Mouse (Mus musculus): ENCODE results near the gene Ttl.

Gene Ttl

DNA sequence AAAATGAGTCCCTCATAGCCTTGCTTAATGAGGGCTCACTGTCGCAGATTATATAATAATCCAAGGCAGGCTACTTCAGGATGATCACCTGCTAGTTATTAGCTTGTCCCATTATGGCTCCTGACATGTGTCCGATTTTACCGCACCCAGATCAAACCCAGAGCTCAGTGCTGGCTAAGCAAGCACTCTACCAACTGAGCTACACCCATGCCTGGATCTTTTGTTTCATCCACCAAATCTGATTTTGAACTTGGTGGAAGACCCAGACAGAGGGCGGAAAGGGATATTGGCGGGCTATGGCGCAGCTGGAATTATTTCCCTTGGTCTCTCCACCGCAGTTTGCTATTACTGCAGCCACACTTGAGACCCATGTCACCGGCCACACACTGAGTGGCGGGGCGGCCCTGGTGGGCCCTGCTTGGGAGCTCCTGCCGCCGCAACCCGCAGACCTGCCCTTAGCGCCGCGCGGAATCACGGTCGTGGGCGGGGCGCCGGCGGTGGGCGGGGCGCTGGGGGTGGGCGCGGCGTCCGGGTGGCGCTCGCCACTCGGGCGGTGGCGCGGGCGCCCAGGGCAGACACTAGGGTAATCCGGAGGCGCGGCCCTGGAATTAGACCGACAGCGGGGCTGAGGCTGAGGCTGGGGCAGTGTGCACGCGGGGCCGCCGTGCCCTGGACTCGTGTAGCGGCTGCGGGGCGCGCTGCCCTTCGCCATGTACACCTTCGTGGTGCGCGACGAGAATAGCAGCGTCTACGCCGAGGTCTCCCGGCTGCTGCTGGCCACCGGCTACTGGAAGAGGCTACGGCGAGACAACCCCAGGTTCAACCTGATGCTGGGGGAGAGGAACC is at the start of gene Ttl:
Gene Ttl (plus strand): TSS at position 506 of the 846 bp plus-strand sequence.
- DNase-seq (ENCODE audit: low spot score in 2 of 2), result peak; percentile 77 to 78

- no peak for DNase-seq (ENCODE audit: low spot score in 2 of 2)
These were observed 45.6 kb upstream of the Ttl start for GRCm38 (mm10) chr2:129020106-129020505.

GRCm38 (mm10) chr2:129024820-129025219 is 40.9 kb upstream of the Ttl start:
- DNase-seq (ENCODE audit: low spot score in 2 of 2), result no peak

- DNase-seq (ENCODE audit: low spot score in 2 of 2), result no peak
These were observed 30.4 kb upstream of the Ttl start for GRCm38 (mm10) chr2:129035381-129035780.

DNA sequence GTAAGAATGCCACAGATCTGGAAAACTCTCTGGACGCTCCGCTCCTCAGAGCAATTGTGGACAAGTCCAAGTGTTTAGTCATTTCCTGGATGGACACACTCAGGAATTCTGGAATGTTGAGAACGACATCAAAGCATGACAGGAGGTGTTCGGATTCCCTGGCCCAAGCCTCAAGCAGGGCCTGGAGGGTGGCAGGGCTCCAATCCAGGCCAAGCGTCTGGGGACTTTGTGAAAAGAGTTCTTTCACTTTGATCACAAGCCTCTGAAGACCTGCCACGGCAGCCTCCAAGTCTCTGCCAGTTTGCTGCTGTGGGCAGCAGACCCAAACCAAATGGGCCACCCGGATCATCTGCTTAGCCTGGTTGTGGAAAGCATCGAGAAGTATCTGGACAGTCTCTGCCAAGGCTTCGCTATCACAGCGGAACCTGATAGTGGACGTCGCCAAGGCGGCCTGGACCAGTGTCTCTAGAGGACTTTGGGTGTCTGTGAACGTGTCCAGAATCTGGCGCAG is 27.3 kb upstream of the Ttl start:
- DNase-seq (ENCODE audit: low spot score in 2 of 2), result no peak

GRCm38 (mm10) chr2:129038937-129039631 is 26.7 kb upstream of the Ttl start:
- DNase-seq (ENCODE audit: low spot score in 2 of 2), result no peak

DNA sequence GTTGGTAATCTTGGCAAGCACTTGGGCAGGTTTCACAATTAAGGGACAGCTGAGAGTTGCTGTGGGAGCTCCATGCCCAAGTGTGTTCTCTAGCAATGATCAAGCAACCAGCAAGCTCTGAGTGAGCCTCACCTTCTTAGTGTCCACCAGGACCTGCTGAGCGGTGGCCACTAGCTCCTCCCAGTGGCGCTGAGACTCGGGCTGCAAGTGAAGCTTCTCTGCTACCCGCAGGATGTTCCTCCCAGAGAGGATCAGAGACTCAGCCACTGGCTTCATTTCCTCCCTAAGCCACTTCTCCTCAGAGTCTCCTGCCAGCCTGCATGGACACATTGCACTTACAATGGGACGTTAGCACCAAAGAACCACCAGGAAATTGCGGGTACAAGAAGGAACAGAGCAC is 25.2 kb upstream of the Ttl start:
- DNase-seq (ENCODE audit: low spot score in 2 of 2), result no peak

GRCm38 (mm10) chr2:129046172-129046845 is 19.4 kb upstream of the Ttl start:
- peak; percentile 19 to 33 for DNase-seq (ENCODE audit: low spot score in 2 of 2)

- no peak for DNase-seq (ENCODE audit: low spot score in 2 of 2)
These were observed 18.9 kb upstream of the Ttl start for GRCm38 (mm10) chr2:129046846-129047196.

GRCm38 (mm10) chr2:129047811-129048210 is 17.9 kb upstream of the Ttl start, which contains the start of gene Vinac1:
Gene Vinac1, minus strand, starts transcription at chr2:129048172.
- DNase-seq (ENCODE audit: low spot score in 2 of 2), result no peak

GRCm38 (mm10) chr2:129052451-129052983 is 13.2 kb upstream of the Ttl start:
- no peak for DNase-seq (ENCODE audit: low spot score in 2 of 2)

DNA sequence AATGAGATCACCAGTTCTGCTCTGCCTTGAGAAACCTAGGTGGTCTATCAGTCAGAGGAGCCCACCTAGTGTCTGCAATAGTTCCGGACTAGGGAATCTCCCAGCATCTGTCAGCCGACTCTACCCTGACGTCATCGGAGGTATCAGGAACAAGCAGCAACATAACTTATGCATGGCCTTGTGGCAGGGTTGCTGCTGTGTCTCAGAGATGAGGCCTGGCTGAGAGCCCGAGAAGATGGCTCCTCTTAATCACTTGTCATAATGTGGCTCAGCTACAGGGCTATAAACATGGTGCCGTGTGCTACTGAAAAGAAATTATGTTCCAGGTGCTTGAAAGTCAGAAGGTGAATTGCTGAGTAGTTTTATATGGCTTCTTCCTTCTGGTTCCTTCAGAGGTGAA is 10.0 kb upstream of the Ttl start:
- no peak for DNase-seq (ENCODE audit: low spot score in 2 of 2)

GRCm38 (mm10) chr2:129056597-129056996 is 9.1 kb upstream of the Ttl start:
- no peak for DNase-seq (ENCODE audit: low spot score in 2 of 2)

GRCm38 (mm10) chr2:129057256-129057655 is 8.5 kb upstream of the Ttl start:
- no peak for DNase-seq (ENCODE audit: low spot score in 2 of 2)

GRCm38 (mm10) chr2:129057920-129058361 is 7.8 kb upstream of the Ttl start:
- no peak for DNase-seq (ENCODE audit: low spot score in 2 of 2)

DNA sequence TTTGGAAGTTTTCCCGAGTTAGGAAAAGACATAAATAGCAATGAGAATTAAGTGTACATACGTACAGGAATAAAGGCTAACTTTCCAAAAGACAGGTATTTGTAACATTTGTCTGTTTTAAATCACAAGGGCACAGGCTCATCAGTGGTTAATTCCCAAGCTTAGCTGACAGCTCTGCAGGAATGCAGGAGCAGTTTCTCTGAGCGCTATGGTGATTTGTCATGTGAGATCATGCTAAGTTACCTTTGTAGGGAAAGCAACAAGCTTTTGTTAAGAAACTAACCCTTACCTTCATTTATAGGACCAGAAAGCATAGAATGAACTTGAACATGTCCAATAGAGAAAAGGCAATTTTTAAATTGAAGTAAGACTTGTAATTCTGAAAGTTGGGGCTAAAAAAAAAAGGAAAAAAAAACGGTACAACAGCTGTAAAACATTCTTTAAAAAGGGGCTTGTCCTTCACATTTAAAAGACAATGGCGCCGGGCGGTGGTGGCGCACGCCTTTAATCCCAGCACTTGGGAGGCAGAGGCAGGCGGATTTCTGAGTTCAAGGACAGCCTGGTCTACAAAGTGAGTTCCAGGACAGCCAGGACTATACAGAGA is 4.2 kb upstream of the Ttl start:
- no peak for DNase-seq (ENCODE audit: low spot score in 2 of 2)

GRCm38 (mm10) chr2:129066326-129066725 is 584 bp downstream of the Ttl start:
- peak; percentile 30 to 46 for DNase-seq (ENCODE audit: low spot score in 2 of 2)

DNA sequence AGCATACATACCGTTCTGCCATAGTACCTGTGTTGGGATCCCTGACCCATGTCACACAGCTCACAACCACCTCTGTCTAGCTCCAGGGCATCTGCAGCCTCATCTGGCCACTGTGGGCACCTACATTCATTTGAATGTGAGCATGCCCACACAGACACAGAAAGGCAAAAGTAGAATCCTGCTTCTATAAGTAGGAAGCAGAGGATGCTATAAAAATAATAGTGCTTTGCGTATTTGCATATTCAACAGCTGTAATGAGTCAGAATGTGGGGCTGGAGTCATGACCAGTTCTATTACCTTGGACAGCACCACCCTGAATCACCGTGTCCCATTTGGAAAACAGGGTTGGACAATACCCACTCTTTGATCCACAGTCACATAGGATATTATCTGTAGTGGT is 4.6 kb downstream of the Ttl start:
- no peak for DNase-seq (ENCODE audit: low spot score in 2 of 2)

- no peak for DNase-seq (ENCODE audit: low spot score in 2 of 2)
These were observed 12.6 kb downstream of the Ttl start for GRCm38 (mm10) chr2:129078313-129078712.

DNA sequence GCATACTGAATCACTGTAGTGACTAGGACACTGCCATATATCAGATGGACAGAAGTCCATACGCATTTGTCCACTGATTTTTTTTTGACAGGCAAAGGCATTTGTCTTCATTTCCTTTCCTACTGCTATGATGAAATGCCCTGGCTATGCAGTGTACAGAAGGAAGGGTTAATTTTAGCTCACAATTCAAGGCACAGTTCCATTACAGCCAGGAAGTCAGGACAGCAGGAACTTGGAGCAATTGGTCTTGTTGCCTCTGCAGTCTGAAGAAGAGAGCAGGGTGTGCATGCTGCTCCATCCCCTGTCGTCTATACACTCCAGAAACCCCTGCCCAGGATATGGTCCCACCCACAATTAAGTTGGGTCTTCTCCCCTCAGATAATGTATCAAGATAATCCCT is 13.5 kb downstream of the Ttl start:
- no peak for DNase-seq (ENCODE audit: low spot score in 2 of 2)

DNA sequence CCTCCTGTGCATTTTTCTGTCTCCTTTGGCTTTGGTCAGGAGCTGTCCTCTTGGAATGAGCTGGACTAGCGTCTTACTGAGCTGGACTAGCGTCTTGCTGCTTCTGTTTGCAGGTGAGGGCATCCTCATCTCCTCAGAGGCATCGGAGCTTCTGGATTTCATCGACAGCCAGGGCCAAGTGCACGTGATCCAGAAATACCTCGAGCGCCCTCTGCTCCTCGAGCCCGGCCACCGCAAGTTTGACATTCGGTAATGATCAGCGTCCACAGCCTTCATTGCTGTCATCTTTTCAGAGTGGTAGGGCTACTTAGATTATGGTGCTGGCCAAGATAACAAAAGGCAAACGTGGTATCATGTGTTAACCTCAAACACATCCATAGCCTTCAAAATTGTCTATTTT is 15.4 kb downstream of the Ttl start:
- no peak for DNase-seq (ENCODE audit: low spot score in 2 of 2)

DNA sequence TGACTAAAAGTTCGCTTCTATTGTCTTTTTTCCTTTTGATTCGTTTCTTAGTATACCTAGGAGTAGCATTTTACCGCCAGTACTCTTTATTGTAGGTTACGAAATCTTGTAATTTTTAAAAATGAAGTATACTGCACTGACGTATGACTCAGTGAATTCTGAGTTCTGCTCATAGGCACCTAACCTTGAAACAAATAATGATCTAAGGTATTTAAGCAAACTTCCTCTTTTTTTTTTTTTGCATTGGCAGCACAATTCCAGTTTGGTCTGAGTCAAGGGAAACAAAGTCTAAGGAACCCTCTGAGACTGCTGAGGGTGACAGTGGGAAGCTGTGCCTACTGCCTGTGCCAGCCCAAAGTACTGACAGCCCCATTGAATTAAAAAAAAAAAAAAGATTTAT is 17.8 kb downstream of the Ttl start:
- no peak for DNase-seq (ENCODE audit: low spot score in 2 of 2)
